Mouse (Mus musculus) forebrain, postnatal 0 days (tissue): Measurements from ENCODE around the gene Wdhd1. TPM values are rescaled to one million over a fixed set of nuclear protein-coding genes. Genes with fewer than 3 reads are reported as not detected.

Experiments used
- ATAC-seq: fragments of 200-750 bp; cut with Nextera tagmentation; 2 replicates; pipeline ENCODE4 v1.8.0; 2017; ENCODE audit warnings: mild to moderate bottlenecking, moderate library complexity
- DNase-seq: peaks from one replicate; pipeline ENCODE4 v3.0.0-alpha.2; 2015
- H3K27ac ChIP-seq: fragments of 300-500 bp; sonication (generic); 2 replicates; pipeline ENCODE4 v1.5.1; 2014; ENCODE audit warnings: low read depth, mild to moderate bottlenecking, antibody characterized with exemption, low read length, moderate library complexity, mixed read lengths
- H3K27me3 ChIP-seq: fragments of 300-500 bp; sonication (generic); 2 replicates; pipeline ENCODE4 v1.6.1; 2014; ENCODE audit warnings: mild to moderate bottlenecking, low read length, mixed read lengths; ENCODE audit not compliant: insufficient read depth
- H3K36me3 ChIP-seq: fragments of 300-500 bp; sonication (generic); 2 replicates; pipeline ENCODE4 v1.6.1; 2014; ENCODE audit warnings: mild to moderate bottlenecking, moderate library complexity; ENCODE audit not compliant: insufficient read depth
- H3K4me1 ChIP-seq: fragments of 300-500 bp; sonication (generic); 2 replicates; pipeline ENCODE4 v1.6.1; 2014; ENCODE audit warnings: antibody characterized with exemption; ENCODE audit not compliant: insufficient read depth
- H3K4me2 ChIP-seq: fragments of 300-500 bp; sonication (generic); 2 replicates; pipeline ENCODE4 v1.6.1; 2014; ENCODE audit warnings: low read depth, mild to moderate bottlenecking, moderate library complexity
- H3K4me3 ChIP-seq: fragments of 300-500 bp; sonication (generic); 2 replicates; pipeline ENCODE4 v1.5.1; 2014; ENCODE audit warnings: low read depth, low read length, mixed read lengths
- H3K9ac ChIP-seq: fragments of 300-500 bp; sonication (generic); 2 replicates; pipeline ENCODE4 v1.6.1; 2014; ENCODE audit warnings: mild to moderate bottlenecking
- H3K9me3 ChIP-seq: fragments of 300-500 bp; sonication (generic); 2 replicates; pipeline ENCODE4 v1.6.1; 2016; ENCODE audit warnings: low read length
- CTCF ChIP-seq: sonication (generic); IDR thresholded peaks from 2 replicates; pipeline ENCODE4 v1.5.1; 2016; ENCODE audit warnings: antibody characterized with exemption, control low read depth, low read depth
- WGBS: fragments of 180-500 bp; shearing (Covaris S2); extraction: QIAGEN DNeasy Blood & Tissue Kit; methylation state at CpG from one replicate; pipeline ENCODE4 v1.1.7; 2014; 5-methylcytosine and 5-hydroxymethylcytosine counted together
- polyA plus RNA-seq: library from polyadenylated mRNA; unstranded; fragments of >200 nt; fragmentation: Nextera tagmentation; extraction: Ambion mirVana; gene quantifications from 2 replicates; pipeline ENCODE4 v1.2.1, GENCODE M21; 2015
- total RNA-seq: library from RNA; depleted of rRNA; stranded (reverse); fragments of >200 nt; gene quantifications from 2 replicates; pipeline ENCODE4 v1.2.3, GENCODE M21; 2014

Gene Wdhd1
- total and polyA plus RNA-seq, 2 experiments from 2014 or later, result 5.3 to 9.1 TPM

- Histone ChIP-seq H3K36me3 (peaks cover 18% of the 10 kb centered on the region; the same call in 1 of the 2 replicates), H3K4me3 (no peak overlapping the region), H3K27me3 (no peaks in the 10 kb centered on the region), H3K27ac (no peak overlapping the region), H3K4me1 (no peaks in the 10 kb centered on the region), H3K9ac (no peak overlapping the region), H3K9me3 (no peaks in the 10 kb centered on the region), H3K4me2 (no peak overlapping the region)
- ATAC-seq (no peak), DNase-seq (no peak)
- 100% methylated on average over 4 of the region's 4 CpGs for WGBS
- no peak for TF ChIP-seq CTCF
These were observed 7.6 kb downstream of the Wdhd1 start for GRCm38 (mm10) chr14:47269056-47269455.

GRCm38 (mm10) chr14:47265829-47266228 is 10.8 kb downstream of the Wdhd1 start:
- Histone ChIP-seq H3K36me3 (peaks cover 19% of the 10 kb centered on the region; the same call in 1 of the 2 replicates), H3K9ac (no peak overlapping the region), H3K4me2 (no peak overlapping the region), H3K27ac (no peak overlapping the region), H3K27me3 (no peaks in the 10 kb centered on the region), H3K4me3 (no peak overlapping the region), H3K9me3 (no peaks in the 10 kb centered on the region), H3K4me1 (no peaks in the 10 kb centered on the region)
- WGBS, result 89% methylated on average over 8 of the region's 8 CpGs
- DNase-seq (no peak), ATAC-seq (no peak)
- no peak for TF ChIP-seq CTCF

- WGBS, result 95% methylated on average over 3 of the region's 3 CpGs
- no peaks in the 10 kb centered on the region for H3K9me3 ChIP-seq
- no peak overlapping the region for H3K4me2 ChIP-seq
- TF ChIP-seq CTCF, result no peak
- no peak overlapping the region for H3K4me3 ChIP-seq
- DNase-seq (no peak), ATAC-seq (no peak)
- no peaks in the 10 kb centered on the region for H3K4me1 ChIP-seq
- no peak overlapping the region for H3K9ac ChIP-seq
- H3K27ac ChIP-seq, result no peak overlapping the region
- peaks cover 21% of the 10 kb centered on the region; the same call in 1 of the 2 replicates for H3K36me3 ChIP-seq
- no peaks in the 10 kb centered on the region for H3K27me3 ChIP-seq
These were observed 11.8 kb downstream of the Wdhd1 start for GRCm38 (mm10) chr14:47264866-47265265.

GRCm38 (mm10) chr14:47249839-47250238 is 26.8 kb downstream of the Wdhd1 start:
- Histone ChIP-seq H3K9me3 (no peaks in the 10 kb centered on the region), H3K9ac (no peak overlapping the region), H3K27me3 (no peaks in the 10 kb centered on the region), H3K4me3 (no peak overlapping the region), H3K4me1 (no peaks in the 10 kb centered on the region), H3K4me2 (no peak overlapping the region), H3K27ac (no peak overlapping the region), H3K36me3 (peaks cover 20% of the 10 kb centered on the region; the same call in 1 of the 2 replicates)
- WGBS, result 89% methylated on average over 6 of the region's 6 CpGs
- no peak for DNase-seq
- peak; percentile 30 for TF ChIP-seq CTCF
- ATAC-seq, result no peak

DNA sequence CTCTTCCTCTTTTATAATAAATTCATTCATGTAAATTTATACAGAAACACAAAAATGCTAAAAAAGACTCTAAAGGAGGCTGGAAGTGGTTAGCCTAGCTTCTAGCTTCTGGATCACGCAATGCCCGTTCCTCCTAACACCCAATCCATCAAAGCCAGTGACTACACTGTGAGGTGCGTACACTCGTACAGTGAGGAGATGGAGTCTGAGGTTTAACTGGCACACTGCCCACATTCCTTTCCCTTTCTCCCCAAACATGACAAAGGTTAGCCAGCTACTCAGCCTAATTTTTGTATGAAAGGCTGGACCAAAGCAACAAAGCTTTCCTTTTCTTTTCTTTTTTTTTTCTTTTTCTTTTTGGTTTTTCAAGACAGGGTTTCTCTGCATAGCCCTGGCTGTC is 33.9 kb downstream of the Wdhd1 start:
- no peak for TF ChIP-seq CTCF
- 46% methylated on average over 4 of the region's 4 CpGs for WGBS
- Histone ChIP-seq H3K27me3 (no peaks in the 10 kb centered on the region), H3K9me3 (no peaks in the 10 kb centered on the region), H3K4me1 (no peaks in the 10 kb centered on the region), H3K4me2 (no peak overlapping the region), H3K36me3 (peaks cover 28% of the 10 kb centered on the region; the same call in 1 of the 2 replicates), H3K9ac (no peak overlapping the region), H3K27ac (no peak overlapping the region), H3K4me3 (no peak overlapping the region)
- DNase-seq (no peak), ATAC-seq (no peak)

- ATAC-seq (no peak), DNase-seq (no peak)
- H3K27ac ChIP-seq, result no peak overlapping the region
- no peak overlapping the region for H3K9ac ChIP-seq
- no peaks in the 10 kb centered on the region for H3K4me1 ChIP-seq
- no peak overlapping the region for H3K4me2 ChIP-seq
- H3K9me3 ChIP-seq, result no peaks in the 10 kb centered on the region
- peaks cover 16% of the 10 kb centered on the region; the same call in 1 of the 2 replicates for H3K36me3 ChIP-seq
- no peak overlapping the region for H3K4me3 ChIP-seq
- H3K27me3 ChIP-seq, result no peaks in the 10 kb centered on the region
- TF ChIP-seq CTCF, result no peak
- 96% methylated on average over 6 of the region's 6 CpGs for WGBS
These were observed 35.6 kb downstream of the Wdhd1 start for GRCm38 (mm10) chr14:47241046-47241445.

DNA sequence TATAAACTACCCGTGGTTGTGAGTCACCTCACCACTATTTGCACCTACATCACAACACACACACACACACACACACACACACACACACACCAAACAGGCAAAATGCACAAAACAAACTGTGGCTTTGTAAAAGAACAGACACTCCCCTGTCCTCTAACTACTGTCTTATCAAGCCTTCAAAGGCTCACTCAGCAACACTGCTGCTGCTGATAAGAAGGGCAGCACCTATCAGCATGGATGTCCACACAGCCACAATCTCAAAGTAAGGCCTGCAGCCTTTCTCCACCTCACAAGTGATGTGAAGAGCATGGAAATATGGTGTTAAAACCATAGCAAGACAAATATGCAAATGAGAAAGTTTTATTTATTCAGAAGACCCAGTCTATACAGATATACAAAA is 36.1 kb downstream of the Wdhd1 start:
- peaks cover 11% of the 10 kb centered on the region; the same call in 1 of the 2 replicates for H3K36me3 ChIP-seq
- no peaks in the 10 kb centered on the region for H3K27me3 ChIP-seq
- no peak overlapping the region for H3K4me3 ChIP-seq
- no peak for DNase-seq
- no peak overlapping the region for H3K4me2 ChIP-seq
- H3K4me1 ChIP-seq, result no peaks in the 10 kb centered on the region
- no peak for ATAC-seq
- H3K27ac ChIP-seq, result no peak overlapping the region
- TF ChIP-seq CTCF, result no peak
- no peak overlapping the region for H3K9ac ChIP-seq
- 85% methylated on average over 1 of the region's 1 CpGs for WGBS
- no peaks in the 10 kb centered on the region for H3K9me3 ChIP-seq
